Mouse (Mus musculus) heart, postnatal 0 days (tissue): ENCODE results near the gene Qpctl. TPM values are rescaled to one million over a fixed set of nuclear protein-coding genes. Genes with fewer than 3 reads are reported as not detected.

ENCODE experiments used
- ATAC-seq: fragments of 200-750 bp; cut with Nextera tagmentation; 2 replicates; pipeline ENCODE4 v1.8.0; 2017; ENCODE audit warnings: low read depth, moderate number of reproducible peaks, moderate library complexity; ENCODE audit not compliant: insufficient read depth
- DNase-seq: peaks from one replicate; pipeline ENCODE4 v3.0.0-alpha.2; 2016; ENCODE audit warnings: low spot score
- H3K27ac ChIP-seq: fragments of 300-500 bp; sonication (generic); 2 replicates; pipeline ENCODE4 v1.5.1; 2014; ENCODE audit warnings: low read depth, mild to moderate bottlenecking
- H3K27me3 ChIP-seq: fragments of 300-500 bp; sonication (generic); 2 replicates; pipeline ENCODE4 v1.6.1; 2014; ENCODE audit warnings: low read length, mixed read lengths; ENCODE audit not compliant: control insufficient read depth, insufficient read depth
- H3K36me3 ChIP-seq: fragments of 300-500 bp; sonication (generic); replicated peaks from 2 replicates; pipeline ENCODE4 v1.6.1; 2014; ENCODE audit warnings: low read length, mixed read lengths; ENCODE audit not compliant: control insufficient read depth, insufficient read depth
- H3K4me1 ChIP-seq: fragments of 300-500 bp; sonication (generic); 2 replicates; pipeline ENCODE4 v1.6.1; 2014; ENCODE audit warnings: antibody characterized with exemption; ENCODE audit not compliant: control insufficient read depth, insufficient read depth
- H3K4me2 ChIP-seq: fragments of 300-500 bp; sonication (generic); 2 replicates; pipeline ENCODE4 v1.6.1; 2014; ENCODE audit warnings: low read depth, mild to moderate bottlenecking, low read length, moderate library complexity
- H3K4me3 ChIP-seq: fragments of 300-500 bp; sonication (generic); 2 replicates; pipeline ENCODE4 v1.5.1; 2014; ENCODE audit warnings: low read depth, low read length
- H3K9ac ChIP-seq: fragments of 300-500 bp; sonication (generic); replicated peaks from 2 replicates; pipeline ENCODE4 v1.6.1; 2014; ENCODE audit warnings: low read depth, low read length, mixed read lengths
- H3K9me3 ChIP-seq: fragments of 300-500 bp; sonication (generic); replicated peaks from 2 replicates; pipeline ENCODE4 v1.6.1; 2016; ENCODE audit warnings: low read length; ENCODE audit not compliant: control insufficient read depth
- CTCF ChIP-seq: IDR thresholded peaks from 2 replicates; pipeline ENCODE4 v1.5.1; 2016; ENCODE audit warnings: antibody characterized with exemption, control low read depth, low read depth
- EP300 ChIP-seq: IDR thresholded peaks from 2 replicates; pipeline ENCODE4 v1.6.1; 2016; ENCODE audit warnings: antibody characterized with exemption, low read depth
- WGBS: fragments of 180-500 bp; shearing (Covaris S2); extraction: QIAGEN DNeasy Blood & Tissue Kit; methylation state at CpG from one replicate; pipeline ENCODE4 v1.1.7; 2014; 5-methylcytosine and 5-hydroxymethylcytosine counted together
- polyA plus RNA-seq: library from polyadenylated mRNA; unstranded; fragments of >200 nt; fragmentation: Nextera tagmentation; extraction: Ambion mirVana; gene quantifications from 2 replicates; pipeline ENCODE4 v1.2.1, GENCODE M21; 2015
- total RNA-seq: library from RNA; depleted of rRNA; stranded (reverse); fragments of >200 nt; gene quantifications from 2 replicates; pipeline ENCODE4 v1.2.3, GENCODE M21; 2014; ENCODE audit warnings: low replicate concordance

Gene Qpctl
- total and polyA plus RNA-seq, 2 experiments from 2014 or later = 4.4 to 7.9 TPM

DNA sequence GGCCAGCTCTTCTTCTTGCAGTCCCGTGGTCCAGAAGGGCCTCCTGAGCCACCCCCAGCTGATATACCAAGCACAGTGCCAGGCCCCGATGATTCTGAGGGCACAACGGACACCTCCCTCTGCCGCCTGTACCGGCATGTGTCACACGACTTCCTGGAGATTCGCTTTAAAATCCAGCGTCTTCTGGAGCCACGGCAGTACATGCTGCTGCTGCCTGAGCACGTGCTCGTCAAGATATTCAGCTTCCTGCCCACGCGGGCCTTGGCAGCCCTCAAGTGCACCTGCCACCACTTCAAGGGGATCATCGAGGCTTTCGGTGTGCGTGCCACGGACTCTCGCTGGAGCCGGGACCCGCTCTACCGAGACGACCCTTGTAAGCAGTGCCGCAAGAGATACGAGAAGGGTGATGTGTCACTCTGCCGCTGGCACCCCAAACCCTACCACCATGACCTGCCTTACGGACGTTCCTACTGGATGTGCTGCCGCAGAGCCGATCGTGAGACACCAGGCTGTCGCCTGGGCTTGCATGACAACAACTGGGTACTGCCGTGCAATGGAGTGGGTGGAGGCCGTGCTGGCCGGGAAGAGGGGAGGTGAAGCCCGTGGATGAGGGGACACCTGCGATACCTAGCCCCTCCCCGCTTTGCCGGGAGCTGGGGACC lies 12.3 kb downstream of the Qpctl start:
- H3K9ac ChIP-seq = no peak overlapping the region
- TF ChIP-seq CTCF (no peak), EP300 (no peak)
- DNase-seq (no peak), ATAC-seq (no peak)
- H3K9me3 ChIP-seq = no peaks in the 10 kb centered on the region
- H3K36me3 ChIP-seq = peaks cover 51% of the 10 kb centered on the region
- 88% methylated on average over 38 of the region's 38 CpGs for WGBS
- no peak overlapping the region for H3K27ac ChIP-seq
- H3K4me2 ChIP-seq = no peak overlapping the region
- no peaks in the 10 kb centered on the region for H3K27me3 ChIP-seq
- H3K4me3 ChIP-seq = no peak overlapping the region
- H3K4me1 ChIP-seq = peaks cover 4% of the 10 kb centered on the region; the same call in 1 of the 2 replicates

DNA sequence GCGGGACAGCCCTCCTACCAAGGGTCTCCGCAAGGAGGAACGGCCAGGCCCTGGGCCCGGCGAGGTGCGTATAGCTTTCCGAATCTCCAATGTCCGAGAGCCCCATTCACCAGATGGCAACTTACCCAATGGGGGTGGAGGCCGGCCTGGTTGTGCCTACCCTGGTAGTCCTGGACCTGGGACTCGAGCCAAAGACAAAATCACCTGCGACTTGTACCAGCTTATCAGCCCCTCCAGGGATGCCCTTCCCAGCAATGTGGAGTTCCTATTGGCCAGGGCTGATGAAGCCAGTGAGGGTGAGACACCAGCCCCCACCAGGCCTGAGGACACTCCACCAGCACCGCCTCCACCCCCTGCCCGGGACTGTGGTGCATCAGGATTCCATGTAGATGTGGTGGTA lies 12.9 kb downstream of the Qpctl start:
- no peak overlapping the region for H3K27ac ChIP-seq
- no peak overlapping the region for H3K4me2 ChIP-seq
- H3K36me3 ChIP-seq = peaks cover 51% of the 10 kb centered on the region
- H3K9me3 ChIP-seq = no peaks in the 10 kb centered on the region
- no peaks in the 10 kb centered on the region for H3K27me3 ChIP-seq
- no peak overlapping the region for H3K9ac ChIP-seq
- 89% methylated on average over 13 of the region's 13 CpGs for WGBS
- no peak for DNase-seq
- peaks cover 5% of the 10 kb centered on the region; the same call in 1 of the 2 replicates for H3K4me1 ChIP-seq
- no peak overlapping the region for H3K4me3 ChIP-seq
- no peak for ATAC-seq
- TF ChIP-seq CTCF (no peak), EP300 (no peak)

DNA sequence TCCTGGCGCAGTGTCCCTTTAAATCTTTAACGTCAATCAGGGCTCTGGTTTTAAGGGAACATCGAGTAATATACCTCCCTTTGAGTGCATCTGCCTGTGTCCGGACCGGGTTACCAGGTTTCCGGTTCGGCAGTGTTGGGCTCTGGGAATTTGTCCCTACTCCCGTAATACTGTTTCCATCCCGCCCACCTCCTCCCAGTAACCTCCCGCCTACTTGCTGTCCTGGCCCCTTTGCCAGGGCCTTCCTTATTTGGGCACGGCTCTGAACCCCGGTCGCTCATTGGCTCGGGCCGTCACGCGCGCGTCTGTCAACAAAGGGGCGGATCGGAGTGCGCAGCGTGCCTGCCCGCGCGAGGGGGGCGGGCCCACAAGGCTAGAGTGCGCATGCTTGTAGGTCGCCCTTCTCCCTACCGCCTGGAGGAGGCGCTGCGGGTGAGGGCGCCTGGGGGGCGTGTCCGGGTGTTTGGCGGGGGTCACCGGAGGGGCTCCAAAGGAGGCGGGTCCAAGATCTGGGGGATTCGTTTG lies 17.7 kb downstream of the Qpctl start:
- Histone ChIP-seq H3K27ac (peak overlapping the region; percentile 83), H3K4me2 (peak overlapping the region; percentile 72), H3K9me3 (no peaks in the 10 kb centered on the region), H3K9ac (peak overlapping the region; percentile 50; the same call in 1 of the 2 replicates), H3K27me3 (no peaks in the 10 kb centered on the region), H3K4me3 (peak overlapping the region; percentile 52), H3K36me3 (peaks cover 16% of the 10 kb centered on the region), H3K4me1 (peaks cover 5% of the 10 kb centered on the region; the same call in 1 of the 2 replicates)
- under 1% methylated on average over 39 of the region's 39 CpGs for WGBS
- TF ChIP-seq EP300 (peak; percentile 93), CTCF (peak; percentile 89)
- ATAC-seq (peak; percentile 99), DNase-seq (peak; percentile 100)

DNA sequence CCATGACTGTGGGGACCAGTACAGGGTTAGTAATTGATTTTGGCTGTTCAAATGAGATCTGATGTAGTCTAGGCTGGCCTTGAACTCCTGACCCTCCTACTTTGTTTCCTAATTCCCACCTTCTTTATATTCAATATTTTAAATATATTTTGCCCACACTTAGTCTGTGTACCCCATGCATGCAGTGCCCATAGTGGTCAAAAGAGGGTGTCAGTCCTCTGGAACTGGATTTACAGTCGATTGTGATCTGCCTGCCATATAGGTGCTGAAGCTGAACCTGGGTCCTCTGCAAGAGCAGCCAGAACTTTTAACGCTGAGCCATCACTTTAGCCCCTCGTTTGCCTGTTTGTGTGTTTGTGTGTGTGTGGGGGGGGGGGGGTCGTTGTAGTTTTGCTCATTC lies 18.4 kb downstream of the Qpctl start:
- no peaks in the 10 kb centered on the region for H3K9me3 ChIP-seq
- no peak for ATAC-seq
- no peak for DNase-seq
- H3K27ac ChIP-seq = peak overlapping the region; percentile 83
- H3K27me3 ChIP-seq = no peaks in the 10 kb centered on the region
- H3K4me1 ChIP-seq = peaks cover 5% of the 10 kb centered on the region; the same call in 1 of the 2 replicates
- H3K9ac ChIP-seq = peak overlapping the region; percentile 38; the same call in 1 of the 2 replicates
- peaks cover 9% of the 10 kb centered on the region for H3K36me3 ChIP-seq
- TF ChIP-seq CTCF (no peak), EP300 (no peak)
- WGBS = 12% methylated on average over 4 of the region's 4 CpGs
- peak overlapping the region; percentile 35 for H3K4me3 ChIP-seq
- peak overlapping the region; percentile 72 for H3K4me2 ChIP-seq

DNA sequence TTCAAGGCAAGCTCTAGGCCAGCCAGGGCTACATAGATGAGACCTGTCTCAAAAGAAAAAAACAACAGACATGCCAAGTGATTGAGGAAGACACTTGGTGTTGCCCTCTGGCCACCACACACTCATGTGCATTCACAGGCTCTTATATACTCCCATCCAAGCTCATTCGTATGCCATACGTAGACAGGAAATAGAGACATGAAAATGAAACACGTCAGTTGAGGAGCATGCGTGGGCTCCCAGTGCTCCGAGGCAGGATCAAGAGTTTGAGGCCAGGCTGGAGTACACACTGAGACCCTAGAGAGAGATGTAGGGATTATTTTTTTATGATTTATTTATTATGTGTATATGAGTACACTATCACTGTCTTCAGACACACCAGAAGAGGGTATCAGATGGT lies 19.7 kb downstream of the Qpctl start:
- DNase-seq = no peak

More for the DNA sequence above, 19.7 kb downstream of the Qpctl start:
- H3K4me3 ChIP-seq = no peak overlapping the region
- no peaks in the 10 kb centered on the region for H3K27me3 ChIP-seq
- WGBS = 86% methylated on average over 5 of the region's 5 CpGs
- TF ChIP-seq EP300 (no peak), CTCF (no peak)
- H3K9ac ChIP-seq = no peak overlapping the region
- H3K27ac ChIP-seq = no peak overlapping the region
- peaks cover 5% of the 10 kb centered on the region; the same call in 1 of the 2 replicates for H3K4me1 ChIP-seq
- ATAC-seq = no peak
- H3K9me3 ChIP-seq = no peaks in the 10 kb centered on the region
- H3K4me2 ChIP-seq = no peak overlapping the region
- H3K36me3 ChIP-seq = no peaks in the 10 kb centered on the region
